Mouse (Mus musculus) hindbrain, embryonic 16.5 days (tissue): ENCODE measurements around the gene Wdr45. TPM values are rescaled to one million over a fixed set of nuclear protein-coding genes. Genes with fewer than 3 reads are reported as not detected.
"Not testable (repeated sequence)": the region's sequence is repeated elsewhere in the genome, so short reads cannot be mapped to it uniquely, and the experiment has no call there.

Experiments
- ATAC-seq: fragments of 200-750 bp; cut with Nextera tagmentation; 2 replicates; pipeline ENCODE4 v1.8.0; 2017; ENCODE audit warnings: moderate TSS enrichment, moderate library complexity
- H3K27ac ChIP-seq: fragments of 300-500 bp; sonication (generic); 2 replicates; pipeline ENCODE4 v1.5.1; 2014; ENCODE audit warnings: low read depth, mild to moderate bottlenecking, control low read depth, low read length, moderate library complexity
- H3K27me3 ChIP-seq: fragments of 300-500 bp; sonication (generic); replicated peaks from 2 replicates; pipeline ENCODE4 v1.6.1; 2014; ENCODE audit warnings: low read length; ENCODE audit not compliant: control insufficient read depth, insufficient read depth
- H3K36me3 ChIP-seq: fragments of 300-500 bp; sonication (generic); 2 replicates; pipeline ENCODE4 v1.6.1; 2014; ENCODE audit warnings: mild to moderate bottlenecking, low read length, moderate library complexity, mixed read lengths; ENCODE audit not compliant: control insufficient read depth, insufficient read depth
- H3K4me1 ChIP-seq: fragments of 300-500 bp; sonication (generic); 2 replicates; pipeline ENCODE4 v1.6.1; 2014; ENCODE audit warnings: low read depth, low read length; ENCODE audit not compliant: control insufficient read depth, insufficient read depth
- H3K4me2 ChIP-seq: fragments of 300-500 bp; sonication (generic); 2 replicates; pipeline ENCODE4 v1.6.1; 2014; ENCODE audit warnings: mild to moderate bottlenecking, low read length, control low read depth, moderate library complexity
- H3K4me3 ChIP-seq: fragments of 300-500 bp; sonication (generic); 2 replicates; pipeline ENCODE4 v1.5.1; 2014; ENCODE audit warnings: mild to moderate bottlenecking, low read length, control low read depth, moderate library complexity
- H3K9ac ChIP-seq: fragments of 300-500 bp; sonication (generic); 2 replicates; pipeline ENCODE4 v1.6.1; 2014; ENCODE audit warnings: low read depth, mild to moderate bottlenecking, control low read depth, low read length, moderate library complexity
- H3K9me3 ChIP-seq: fragments of 300-500 bp; sonication (generic); 2 replicates; pipeline ENCODE4 v1.6.1; 2014; ENCODE audit warnings: mild to moderate bottlenecking, low read length, moderate library complexity; ENCODE audit not compliant: control insufficient read depth
- WGBS: fragments of 180-500 bp; shearing (Covaris S2); extraction: QIAGEN DNeasy Blood & Tissue Kit; methylation state at CpG from one replicate; pipeline ENCODE4 v1.1.7; 2014; 5-methylcytosine and 5-hydroxymethylcytosine counted together
- polyA plus RNA-seq: library from polyadenylated mRNA; unstranded; fragments of >200 nt; fragmentation: Nextera tagmentation; extraction: Ambion mirVana; gene quantifications from 2 replicates; pipeline ENCODE4 v1.2.1, GENCODE M21; 2015

Wdr45 gene
- polyA plus RNA-seq, 1 experiment from 2014 or later = 36.3 TPM

GRCm38 (mm10) chrX:7745429-7745828 is 31.3 kb downstream of the Wdr45 start:
- WGBS = 91% methylated on average over 8 of the region's 8 CpGs
- no peaks in the 10 kb centered on the region for H3K36me3 ChIP-seq
- no peak overlapping the region for H3K4me3 ChIP-seq
- no peak for ATAC-seq
- H3K27me3 ChIP-seq = no peaks in the 10 kb centered on the region
- no peaks in the 10 kb centered on the region for H3K9me3 ChIP-seq
- H3K4me2 ChIP-seq = no peak overlapping the region
- H3K9ac ChIP-seq = no peak overlapping the region
- H3K4me1 ChIP-seq = peaks cover 4% of the 10 kb centered on the region; the same call in 1 of the 2 replicates
- no peak overlapping the region for H3K27ac ChIP-seq

- Histone ChIP-seq H3K27me3 (no peaks in the 10 kb centered on the region), H3K9ac (peak within 1 kb of the TSS; percentile 84), H3K4me3 (peak within 1 kb of the TSS; percentile 65), H3K36me3 (no peaks in the 10 kb centered on the region), H3K4me1 (peaks cover 4% of the 10 kb centered on the region; the same call in 1 of the 2 replicates), H3K4me2 (peak within 1 kb of the TSS; percentile 49), H3K9me3 (no peaks in the 10 kb centered on the region), H3K27ac (peak within 1 kb of the TSS; percentile 76)
- WGBS = 21% methylated on average over 34 of the region's 56 CpGs
- ATAC-seq = peak; percentile 91
These were observed 36.4 kb downstream of the Wdr45 start, which contains the start of gene Ccdc120 for GRCm38 (mm10) chrX:7750432-7751116. Gene Ccdc120 (minus strand): TSS chrX:7750905.

DNA sequence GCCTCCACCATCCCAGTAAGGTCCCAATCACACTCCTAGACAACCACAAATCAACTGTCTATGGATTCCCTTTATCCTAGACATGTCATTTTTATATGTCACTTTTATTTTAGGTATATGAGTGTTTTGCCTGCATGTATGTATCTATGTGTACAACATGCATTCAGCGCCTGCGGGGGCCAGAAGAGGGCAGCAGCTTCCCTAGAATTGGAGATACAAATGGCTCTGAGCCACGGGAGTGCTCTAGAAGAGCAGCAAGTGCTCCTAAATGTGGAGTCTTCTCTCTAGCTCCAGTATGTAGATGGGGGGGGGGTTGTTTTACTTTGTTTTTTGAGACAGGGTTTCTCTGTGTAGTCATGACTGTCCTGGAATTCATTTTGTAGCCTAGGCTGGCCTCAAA is 39.5 kb downstream of the Wdr45 start:
- not testable (repeated sequence) for H3K9me3 ChIP-seq, H3K4me1 ChIP-seq, H3K36me3 ChIP-seq, H3K9ac ChIP-seq, H3K27ac ChIP-seq, H3K4me2 ChIP-seq, ATAC-seq, H3K4me3 ChIP-seq, H3K27me3 ChIP-seq
- 16% methylated on average over 3 of the region's 3 CpGs for WGBS

DNA sequence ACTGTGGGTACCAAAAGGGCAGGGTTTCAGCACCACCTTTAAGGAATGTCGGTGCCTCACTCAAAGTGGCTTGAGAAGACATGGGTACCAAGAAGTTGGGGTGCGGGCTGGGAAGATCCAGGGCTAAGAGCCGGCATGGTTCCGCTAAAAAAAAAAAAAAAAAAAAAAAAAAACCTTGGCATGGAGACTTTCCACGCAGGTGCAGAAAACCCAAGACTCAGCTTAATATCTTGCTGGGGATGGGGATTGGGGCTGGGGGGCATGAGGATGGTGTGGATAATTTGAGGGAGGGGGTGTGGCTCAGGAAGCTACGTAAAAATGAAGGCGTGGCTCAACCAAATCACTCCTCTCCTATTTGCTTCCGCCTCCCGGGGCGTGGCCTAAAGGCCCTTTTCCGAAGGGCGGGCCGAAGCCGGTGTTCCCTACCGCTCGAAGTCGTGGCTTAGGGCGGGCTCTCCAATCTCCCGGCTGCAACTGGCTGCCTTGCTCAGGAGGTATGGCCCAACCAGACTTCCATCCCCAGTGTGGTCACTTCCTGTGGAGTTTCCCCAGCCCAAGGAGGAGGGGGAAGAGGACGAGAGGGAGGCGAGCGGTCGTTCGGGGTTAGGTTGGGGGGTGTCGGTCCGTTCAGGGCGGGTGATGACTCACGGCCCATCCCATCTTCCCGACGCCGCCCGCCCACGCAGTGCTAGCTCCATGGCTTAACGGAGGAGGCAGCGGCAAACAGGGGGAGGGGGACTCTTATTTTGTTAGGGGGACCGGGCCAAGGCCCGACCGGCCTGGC is 48.2 kb downstream of the Wdr45 start, which contains the start of gene Tfe3:
Tfe3 (plus strand) TSS at position 424 of the 784 bp plus-strand sequence.
- peak; percentile 97 for ATAC-seq
- no peak within 1 kb of the TSS for H3K27ac ChIP-seq
- no peaks in the 10 kb centered on the region for H3K9me3 ChIP-seq
- peak within 1 kb of the TSS; percentile 67 for H3K4me2 ChIP-seq
- H3K9ac ChIP-seq = peak within 1 kb of the TSS; percentile 72
- no peaks in the 10 kb centered on the region for H3K27me3 ChIP-seq
- peak within 1 kb of the TSS; percentile 65 for H3K4me3 ChIP-seq
- 26% methylated on average over 38 of the region's 38 CpGs for WGBS
- peaks cover 12% of the 10 kb centered on the region for H3K4me1 ChIP-seq
- H3K36me3 ChIP-seq = 0 out of 2 replicates have a peak, but pooled peaks cover under 1% of the 10 kb centered on the region

GRCm38 (mm10) chrX:7762921-7763197 is 48.7 kb downstream of the Wdr45 start:
- no peak overlapping the region for H3K27ac ChIP-seq
- peaks cover 12% of the 10 kb centered on the region for H3K4me1 ChIP-seq
- ATAC-seq = no peak; the same call in 1 of the 2 replicates
- 0 out of 2 replicates have a peak, but pooled peaks cover 2% of the 10 kb centered on the region for H3K36me3 ChIP-seq
- H3K9ac ChIP-seq = peak overlapping the region; percentile 72
- peak overlapping the region; percentile 67 for H3K4me2 ChIP-seq
- H3K9me3 ChIP-seq = no peaks in the 10 kb centered on the region
- no peaks in the 10 kb centered on the region for H3K27me3 ChIP-seq
- WGBS = 26% methylated on average over 14 of the region's 21 CpGs
- peak overlapping the region; percentile 65 for H3K4me3 ChIP-seq

- Histone ChIP-seq H3K27ac (no peak overlapping the region; the same call in 1 of the 2 replicates), H3K4me2 (peak overlapping the region; percentile 67), H3K36me3 (peaks cover 2% of the 10 kb centered on the region; the same call in 1 of the 2 replicates), H3K9me3 (no peaks in the 10 kb centered on the region), H3K4me3 (peak overlapping the region; percentile 65), H3K4me1 (peaks cover 12% of the 10 kb centered on the region), H3K27me3 (no peaks in the 10 kb centered on the region), H3K9ac (peak overlapping the region; percentile 72)
- no peak; the same call in 1 of the 2 replicates for ATAC-seq
- 18% methylated on average over 21 of the region's 22 CpGs for WGBS
These were observed 49.7 kb downstream of the Wdr45 start for GRCm38 (mm10) chrX:7763631-7764393.

DNA sequence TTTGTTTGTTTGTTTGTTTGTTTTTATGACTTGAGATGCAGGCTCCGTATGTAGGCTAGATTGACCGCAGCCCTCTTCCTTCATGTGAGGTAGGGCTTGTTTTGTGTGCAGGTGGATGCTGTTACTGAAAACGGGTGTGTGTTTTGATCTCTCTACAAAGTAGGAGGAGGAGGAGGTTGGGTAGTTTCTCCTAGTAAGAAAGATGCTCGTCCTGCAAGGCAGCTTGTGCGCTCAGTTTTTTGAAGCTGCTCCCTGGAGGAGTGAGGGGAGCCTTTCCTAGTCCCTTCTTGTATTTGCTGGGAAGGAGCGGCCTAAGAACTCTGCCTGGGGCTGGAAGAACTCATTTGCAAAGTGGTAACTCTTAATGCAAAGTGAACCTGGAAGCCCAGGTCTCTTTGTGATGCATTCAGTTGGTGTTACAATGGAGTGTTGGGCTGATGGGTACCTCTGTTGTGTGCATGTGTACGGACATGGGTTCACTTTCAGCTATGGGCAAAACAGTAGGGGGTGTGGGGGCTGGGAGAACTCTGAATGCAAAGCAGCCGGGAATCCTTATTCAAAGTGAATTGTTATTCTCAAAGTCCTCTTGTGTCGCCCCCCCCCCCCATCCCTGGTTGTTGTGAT is 50.6 kb downstream of the Wdr45 start:
- H3K4me3 ChIP-seq = peak overlapping the region; percentile 65
- H3K27me3 ChIP-seq = no peaks in the 10 kb centered on the region
- H3K4me2 ChIP-seq = peak overlapping the region; percentile 67
- H3K27ac ChIP-seq = no peak overlapping the region
- H3K9me3 ChIP-seq = no peaks in the 10 kb centered on the region
- WGBS = 14% methylated on average over 9 of the region's 9 CpGs
- 0 out of 2 replicates have a peak overlapping the region, but pooled peaks have one; percentile 41 for H3K9ac ChIP-seq
- ATAC-seq = no peak
- H3K36me3 ChIP-seq = peaks cover 2% of the 10 kb centered on the region; the same call in 1 of the 2 replicates
- H3K4me1 ChIP-seq = peaks cover 12% of the 10 kb centered on the region

GRCm38 (mm10) chrX:7765281-7765670 is 51.1 kb downstream of the Wdr45 start:
- Histone ChIP-seq H3K4me1 (peaks cover 12% of the 10 kb centered on the region), H3K27ac (no peak overlapping the region), H3K9me3 (no peaks in the 10 kb centered on the region), H3K36me3 (peaks cover 2% of the 10 kb centered on the region; the same call in 1 of the 2 replicates), H3K9ac (peak overlapping the region; percentile 41; the same call in 1 of the 2 replicates), H3K4me3 (peak overlapping the region; percentile 65), H3K4me2 (peak overlapping the region; percentile 67), H3K27me3 (no peaks in the 10 kb centered on the region)
- peak; percentile 1; the same call in 1 of the 2 replicates for ATAC-seq
- WGBS = 16% methylated on average over 10 of the region's 13 CpGs
